Mouse (Mus musculus) liver, adult 2 months (tissue): ENCODE measurements around the gene Flii. TPM values are rescaled to one million over a fixed set of nuclear protein-coding genes. Genes with fewer than 3 reads are reported as not detected.
A peak's percentile ranks its signal among the peaks of the same experiment; 100 is the strongest.

Experiments used
- DNase-seq: peaks from one replicate; pipeline ENCODE4 v3.0.0-alpha.2; 2011; ENCODE audit warnings: low read depth, low spot score; ENCODE audit errors: extremely low read depth
- H3K27ac ChIP-seq: fragments of 200-500 bp; replicated peaks from 2 replicates; pipeline ENCODE4 v1.5.1; 2012; ENCODE audit warnings: low read depth, mild to moderate bottlenecking, control low read depth, inconsistent platforms, low read length; ENCODE audit not compliant: insufficient read depth
- H3K27me3 ChIP-seq: fragments of 200-500 bp; 2 replicates; pipeline ENCODE4 v1.6.1; 2012; ENCODE audit warnings: mild to moderate bottlenecking, moderate library complexity, low read length, inconsistent platforms; ENCODE audit not compliant: control insufficient read depth, insufficient read depth
- H3K36me3 ChIP-seq: fragments of 200-500 bp; 2 replicates; pipeline ENCODE4 v1.6.1; 2012; ENCODE audit warnings: low read length, inconsistent platforms; ENCODE audit not compliant: control insufficient read depth, insufficient read depth
- H3K4me1 ChIP-seq: fragments of 200-500 bp; 2 replicates; pipeline ENCODE4 v1.6.1; 2011; ENCODE audit warnings: low read length; ENCODE audit not compliant: control insufficient read depth, insufficient read depth
- H3K4me3 ChIP-seq: fragments of 200-500 bp; 2 replicates; pipeline ENCODE4 v1.5.1; 2011; ENCODE audit warnings: low read depth, mild to moderate bottlenecking, control low read depth, low read length, moderate library complexity; ENCODE audit not compliant: insufficient read depth
- H3K79me2 ChIP-seq: fragments of 200-500 bp; 2 replicates; pipeline ENCODE4 v1.6.1; 2012; ENCODE audit warnings: inconsistent platforms, mild to moderate bottlenecking, low read length, moderate library complexity; ENCODE audit not compliant: control insufficient read depth, insufficient read depth
- H3K9ac ChIP-seq: fragments of 200-500 bp; 2 replicates; pipeline ENCODE4 v1.6.1; 2012; ENCODE audit warnings: low read depth, mild to moderate bottlenecking, control low read depth, inconsistent platforms, low read length
- CTCF ChIP-seq: fragments of 200-500 bp; IDR thresholded peaks from 2 replicates; pipeline ENCODE4 v1.5.1; 2011; ENCODE audit warnings: low read depth, low read length, control low read depth
- POLR2A ChIP-seq: fragments of 200-500 bp; IDR thresholded peaks from 2 replicates; pipeline ENCODE4 v1.6.1; 2011; ENCODE audit warnings: low read length, control low read depth; ENCODE audit not compliant: insufficient read depth; ENCODE audit errors: extremely low read depth
- WGBS: fragments of 180-500 bp; shearing (Covaris S2); methylation state at CpG from one replicate; pipeline ENCODE4 v1.1.7; 2018; 5-methylcytosine and 5-hydroxymethylcytosine counted together
- polyA plus RNA-seq: library from polyadenylated mRNA; depleted of rRNA; stranded (reverse); fragments of >200 nt; gene quantifications from 2 replicates; pipeline ENCODE4 v1.2.3, GENCODE M21; 2012; rRNA removed
- total RNA-seq: library from RNA; depleted of rRNA; stranded (reverse); fragments of >200 nt; gene quantifications from 2 replicates; pipeline ENCODE4 v1.2.3, GENCODE M21; 2014; rRNA removed

Flii gene
- 33.4 and 35.1 TPM in 2 replicates for total RNA-seq
- polyA plus RNA-seq: 82.7 and 86.7 TPM in 2 replicates

DNA sequence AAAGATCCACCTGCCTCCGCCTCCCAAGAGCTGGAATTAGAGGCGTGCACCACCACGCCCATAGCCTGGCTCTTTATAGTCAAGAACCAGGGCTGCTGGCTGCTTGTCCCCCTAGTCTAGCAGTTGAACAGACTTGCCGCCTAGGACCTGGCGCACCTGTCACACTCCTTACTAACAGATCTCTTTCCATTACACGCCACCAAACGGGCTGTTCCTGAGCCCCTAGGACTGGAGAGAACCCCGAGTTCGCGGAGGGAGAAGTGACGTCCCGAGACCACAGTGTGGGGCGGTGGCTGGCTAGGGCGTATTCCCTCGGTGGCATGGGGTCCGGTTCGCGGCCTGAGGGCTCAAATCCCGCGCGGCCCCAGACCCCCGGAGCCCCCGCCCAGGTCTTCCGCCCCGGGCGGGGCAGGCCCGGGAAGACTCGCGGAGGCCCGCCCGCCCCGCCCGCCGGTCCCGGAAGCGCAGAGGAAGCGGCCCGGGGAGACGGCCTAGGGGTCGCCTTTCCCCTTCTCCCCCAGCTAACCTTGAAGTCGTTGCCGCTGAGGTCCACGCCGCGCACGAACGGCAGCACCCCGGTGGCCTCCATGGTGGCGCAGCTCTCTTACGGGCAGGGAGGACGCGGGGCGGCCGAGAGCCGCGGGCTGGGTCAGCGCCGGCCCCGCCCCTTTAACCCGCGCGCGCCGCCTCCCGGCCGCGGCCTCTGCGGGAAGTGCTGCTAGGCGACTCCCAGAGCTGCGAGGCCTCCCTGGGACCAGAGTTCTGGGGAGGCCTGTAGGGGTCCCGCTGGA is at the start of gene Flii:
Gene Flii (minus strand): TSS at position 663 of the 791 bp plus-strand sequence.
- peaks cover 9% of the 10 kb centered on the region; the same call in 1 of the 2 replicates for H3K79me2 ChIP-seq
- TF ChIP-seq CTCF: peak; percentile 53
- TF ChIP-seq POLR2A: peak; percentile 45; the same call in 1 of the 2 replicates
- under 1% methylated on average over 66 of the region's 71 CpGs for WGBS
- H3K27me3 ChIP-seq: no peaks in the 10 kb centered on the region
- H3K4me1 ChIP-seq: peaks cover 34% of the 10 kb centered on the region
- peak within 1 kb of the TSS; percentile 99 for H3K4me3 ChIP-seq
- H3K36me3 ChIP-seq: peaks cover 6% of the 10 kb centered on the region; the same call in 1 of the 2 replicates
- DNase-seq: peak; percentile 65
- peak within 1 kb of the TSS; percentile 99 for H3K9ac ChIP-seq
- H3K27ac ChIP-seq: peak within 1 kb of the TSS; percentile 86

DNA sequence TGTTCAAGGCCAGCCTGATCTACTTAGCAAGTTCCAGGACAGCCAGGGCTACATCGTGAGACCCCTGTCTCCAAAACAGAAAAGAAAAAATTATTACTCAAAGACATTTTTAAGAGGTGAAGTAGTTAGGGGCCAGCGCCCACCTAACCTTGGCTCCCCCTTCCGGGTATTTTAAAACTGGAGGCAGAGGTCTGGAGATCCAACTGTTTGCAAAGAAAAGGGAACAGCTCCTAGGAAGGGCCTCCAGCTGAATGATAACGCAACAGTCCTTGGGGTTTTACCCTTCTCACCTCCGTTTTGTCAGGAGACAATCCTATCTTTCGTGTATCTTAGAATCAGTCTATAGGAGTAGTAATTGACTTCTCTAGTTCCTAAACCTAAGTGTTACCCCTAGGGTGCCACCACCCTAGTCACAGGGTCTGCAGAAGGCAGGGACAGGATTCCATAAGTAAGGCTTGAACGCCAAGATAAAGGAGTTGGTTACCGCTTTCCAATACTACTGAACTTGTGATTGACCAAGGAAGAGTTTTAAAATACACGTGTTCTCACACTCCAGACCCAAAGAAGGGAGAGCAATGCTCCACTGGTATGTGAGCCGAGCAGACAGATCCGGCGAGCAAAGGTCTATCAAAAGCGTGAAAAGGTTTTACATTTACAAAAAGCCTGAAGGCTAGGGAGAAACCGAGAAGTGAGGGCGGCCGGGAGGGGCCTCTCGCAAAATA is 49.2 kb upstream of the Flii start:
- peak overlapping the region; percentile 77 for H3K4me3 ChIP-seq
- DNase-seq: no peak
- TF ChIP-seq POLR2A (no peak), CTCF (no peak)

DNA sequence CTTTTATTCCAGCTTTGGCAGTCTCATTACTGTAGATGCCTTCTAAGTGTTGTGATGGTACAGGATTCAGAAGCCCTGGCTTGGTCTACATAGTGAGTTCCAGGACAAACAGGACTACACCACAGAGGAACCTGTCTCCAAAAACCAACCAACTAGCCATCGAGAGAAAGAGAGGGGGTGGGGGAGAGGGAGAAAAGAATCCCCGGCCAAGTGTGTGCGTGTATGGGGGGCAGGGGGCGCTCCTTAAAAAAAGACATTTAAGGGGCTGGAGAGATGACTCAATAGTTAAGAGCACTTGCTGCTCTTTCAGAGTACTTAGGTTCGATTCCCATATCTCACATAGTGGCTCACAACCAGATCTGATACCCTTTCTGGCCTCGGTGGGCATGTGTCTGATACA is 48.5 kb upstream of the Flii start:
- TF ChIP-seq CTCF (no peak), POLR2A (no peak)
- Histone ChIP-seq H3K4me1 (peaks cover 29% of the 10 kb centered on the region), H3K36me3 (peaks cover 3% of the 10 kb centered on the region; the same call in 1 of the 2 replicates), H3K27ac (no peak overlapping the region), H3K79me2 (peaks cover 34% of the 10 kb centered on the region; the same call in 1 of the 2 replicates), H3K4me3 (no peak overlapping the region), H3K9ac (no peak overlapping the region), H3K27me3 (no peaks in the 10 kb centered on the region)
- DNase-seq: no peak
- WGBS: 58% methylated on average over 6 of the region's 6 CpGs

More for the DNA sequence above, 49.2 kb upstream of the Flii start:
- Histone ChIP-seq H3K4me1 (peaks cover 30% of the 10 kb centered on the region), H3K9ac (peak overlapping the region; percentile 64), H3K27me3 (no peaks in the 10 kb centered on the region), H3K79me2 (peaks cover 37% of the 10 kb centered on the region; the same call in 1 of the 2 replicates), H3K36me3 (peaks cover 3% of the 10 kb centered on the region; the same call in 1 of the 2 replicates), H3K27ac (peak overlapping the region; percentile 64)
- 4% methylated on average over 17 of the region's 17 CpGs for WGBS

DNA sequence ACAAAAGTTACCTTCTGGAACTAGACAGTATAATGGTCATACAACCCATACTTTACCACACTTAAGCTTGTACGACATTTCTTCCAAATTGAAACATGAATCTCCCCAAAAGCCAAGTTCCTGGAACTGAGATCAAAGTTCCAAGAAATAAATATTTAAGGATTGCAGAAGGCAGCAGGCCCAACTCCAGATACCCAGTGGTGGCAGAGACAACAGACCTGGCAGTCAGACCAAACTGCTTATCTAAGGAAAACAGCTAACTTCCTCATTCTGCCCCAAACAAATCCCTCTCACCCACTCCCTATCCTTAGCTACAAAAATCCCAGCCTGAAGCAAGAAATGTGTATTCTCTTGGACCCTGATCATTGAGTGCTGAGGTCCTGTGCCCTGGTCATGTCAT is 47.8 kb upstream of the Flii start:
- 5% methylated on average over 1 of the region's 1 CpGs for WGBS
- H3K4me1 ChIP-seq: peaks cover 26% of the 10 kb centered on the region
- no peak overlapping the region for H3K9ac ChIP-seq
- DNase-seq: peak; percentile 61
- H3K27me3 ChIP-seq: no peaks in the 10 kb centered on the region
- peaks cover 31% of the 10 kb centered on the region for H3K79me2 ChIP-seq
- H3K36me3 ChIP-seq: peaks cover 3% of the 10 kb centered on the region; the same call in 1 of the 2 replicates
- no peak overlapping the region for H3K27ac ChIP-seq
- H3K4me3 ChIP-seq: no peak overlapping the region
- TF ChIP-seq CTCF: no peak
- TF ChIP-seq POLR2A: no peak

DNA sequence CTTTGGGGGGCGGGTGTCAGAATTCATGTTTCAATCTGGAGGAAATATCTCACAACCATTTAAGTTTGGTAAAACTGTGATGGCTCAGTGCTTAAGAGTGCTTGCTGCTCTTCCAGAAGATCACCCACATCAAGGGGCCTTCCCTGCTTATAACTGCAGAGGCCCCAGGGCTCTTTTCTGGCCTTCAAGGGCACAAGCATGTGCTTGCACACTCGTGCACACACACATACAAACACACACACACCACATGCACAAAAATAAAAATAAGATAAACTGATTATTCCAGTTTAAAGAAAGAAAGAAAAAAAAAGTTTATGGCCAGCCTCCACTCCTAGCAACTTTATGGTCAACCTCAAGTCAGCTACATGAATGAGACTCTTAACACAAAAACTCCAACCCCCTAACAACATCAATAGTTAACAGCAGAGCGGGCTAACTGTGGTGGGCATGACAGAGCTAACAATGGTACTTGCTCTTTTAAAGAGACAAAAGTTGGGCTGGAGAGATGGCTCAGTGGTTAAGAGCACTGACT is 47.2 kb upstream of the Flii start:
- 91% methylated on average over 3 of the region's 3 CpGs for WGBS
- no peak for TF ChIP-seq CTCF
- no peak for TF ChIP-seq POLR2A
- H3K79me2 ChIP-seq: peaks cover 28% of the 10 kb centered on the region
- no peaks in the 10 kb centered on the region for H3K27me3 ChIP-seq
- no peak overlapping the region for H3K27ac ChIP-seq
- H3K4me3 ChIP-seq: no peak overlapping the region
- no peak overlapping the region for H3K9ac ChIP-seq
- no peak for DNase-seq
- H3K4me1 ChIP-seq: peaks cover 20% of the 10 kb centered on the region
- H3K36me3 ChIP-seq: peaks cover 3% of the 10 kb centered on the region; the same call in 1 of the 2 replicates
